In the genomic region with DNA sequence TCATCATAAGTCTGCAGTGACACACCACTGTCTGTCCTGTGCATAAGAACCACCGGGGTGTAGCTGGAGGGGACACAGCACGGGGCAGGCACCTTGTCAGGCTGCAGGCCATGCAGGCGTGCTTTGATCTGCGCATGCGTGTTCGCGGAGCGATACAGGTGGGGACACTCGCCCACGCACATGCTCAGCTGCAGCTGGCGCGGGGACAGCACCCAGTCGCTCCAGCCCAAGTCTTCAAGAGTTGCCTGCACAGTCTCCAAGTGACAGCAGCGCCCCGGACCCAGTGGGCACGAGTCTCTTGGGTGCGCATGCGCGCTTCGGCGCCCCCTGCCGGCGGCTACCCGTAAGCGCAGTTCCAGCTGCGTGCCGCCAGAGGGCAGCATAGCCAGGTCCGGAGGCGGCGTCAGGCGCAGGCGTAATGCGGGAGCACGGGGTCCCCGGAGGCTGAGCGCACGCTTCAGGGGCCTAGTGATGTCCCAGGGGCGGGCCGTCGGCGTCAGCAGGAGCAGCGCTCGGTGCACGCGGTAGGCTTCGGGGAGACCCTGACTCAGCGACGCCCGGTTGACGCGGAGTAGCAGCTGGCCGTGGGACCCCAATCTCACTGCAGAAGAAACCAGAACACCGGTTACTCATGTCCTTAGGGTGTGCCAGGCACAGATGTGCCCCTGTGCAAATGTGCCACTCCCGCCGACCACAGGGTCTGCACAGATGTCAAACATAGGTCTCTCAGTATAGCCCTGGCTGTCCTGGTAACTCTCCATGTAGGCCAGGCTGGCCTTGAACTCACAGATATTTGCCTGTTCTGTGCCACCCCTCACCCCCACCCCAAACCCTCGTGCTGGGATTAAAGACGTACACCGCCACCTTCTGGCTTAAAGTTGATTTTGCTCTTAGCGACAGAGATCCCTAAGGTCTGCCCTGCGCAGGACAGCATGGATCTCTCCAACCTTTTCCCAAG, we compare ENCODE assay signal across 8 mouse cellular contexts. TPM values are rescaled to one million over a fixed set of nuclear protein-coding genes. Genes with fewer than 3 reads are reported as not detected.
DNase-seq lines count a peak whose midpoint lies in the region; ATAC-seq and TF ChIP-seq lines count a peak whose summit lies in the region.

No protein-coding gene starts in this region.

- H3K36me3 ChIP-seq in G1E (replicated peaks) = no peaks in the 10 kb centered on the region
- H3K36me3 ChIP-seq in forebrain, postnatal 0 days (ENCODE audit: insufficient read depth) = no peaks in the 10 kb centered on the region
- H3K36me3 ChIP-seq in lung, embryonic 15.5 days = no peaks in the 10 kb centered on the region

- peak overlapping the region; percentile 76 for H3K4me3 ChIP-seq in G1E (ENCODE audit: low read depth, low read length)
- H3K4me3 ChIP-seq in cerebellum, adult 2 months (replicated peaks; ENCODE audit: insufficient read depth, low read depth, low read length) = peak overlapping the region; percentile 65
- H3K4me3 ChIP-seq in forebrain, postnatal 0 days (ENCODE audit: low read depth, low read length) = peak overlapping the region; percentile 40
- peak overlapping the region; percentile 49 for H3K4me3 ChIP-seq in lung, embryonic 15.5 days
- H3K4me3 ChIP-seq in olfactory bulb, adult 2 months (ENCODE audit: insufficient read depth, low read depth, low read length) = peak overlapping the region; percentile 67

- peak; percentile 60 for ATAC-seq in G1E (ENCODE audit: extremely low read depth, insufficient number of reproducible peaks, low FRiP score, poor library complexity, severe bottlenecking)
- peak; percentile 97 for ATAC-seq in forebrain, postnatal 0 days
- peak; percentile 89 for ATAC-seq in lung, embryonic 15.5 days (ENCODE audit: borderline replicate concordance, extremely low read depth, low FRiP score, low TSS enrichment)

- H3K27ac ChIP-seq in cerebellum, adult 2 months (ENCODE audit: insufficient read depth, low read length) = peak overlapping the region; percentile 52
- peak overlapping the region; percentile 74 for H3K27ac ChIP-seq in forebrain, postnatal 0 days (ENCODE audit: low read depth, low read length)
- peak overlapping the region; percentile 25; the same call in 1 of the 2 replicates for H3K27ac ChIP-seq in lung, embryonic 15.5 days
- H3K27ac ChIP-seq in olfactory bulb, adult 2 months (ENCODE audit: insufficient read depth, low read depth, low read length) = peak overlapping the region; percentile 95

- DNase-seq in G1E (ENCODE audit: low spot score) = peak; percentile 76
- peak; percentile 88 to 96 for DNase-seq in cerebellum, adult 2 months
- peak; percentile 95 for DNase-seq in forebrain, postnatal 0 days
- peak; percentile 90 for DNase-seq in heart, postnatal 4 days
- DNase-seq in layer of hippocampus, adult 9-10 months (ENCODE audit: low spot score) = peak; percentile 89
- DNase-seq in thymus, adult 18-20 months = peak; percentile 85 to 90

- peaks cover 15% of the 10 kb centered on the region for H3K9me3 ChIP-seq in G1E (replicated peaks)
- H3K9me3 ChIP-seq in forebrain, postnatal 0 days (ENCODE audit: low read length) = no peaks in the 10 kb centered on the region
- H3K9me3 ChIP-seq in lung, embryonic 15.5 days = no peaks in the 10 kb centered on the region

- peaks cover 43% of the 10 kb centered on the region for H3K4me1 ChIP-seq in G1E (ENCODE audit: insufficient read depth, low read depth, low read length)
- H3K4me1 ChIP-seq in cerebellum, adult 2 months (ENCODE audit: control insufficient read depth, insufficient read depth, low read length) = no peaks in the 10 kb centered on the region
- 0 out of 2 replicates have a peak, but pooled peaks cover 3% of the 10 kb centered on the region for H3K4me1 ChIP-seq in forebrain, postnatal 0 days (ENCODE audit: insufficient read depth)
- H3K4me1 ChIP-seq in lung, embryonic 15.5 days = peaks cover 42% of the 10 kb centered on the region
- H3K4me1 ChIP-seq in olfactory bulb, adult 2 months (ENCODE audit: control insufficient read depth, insufficient read depth, low read length) = peaks cover 24% of the 10 kb centered on the region

- TF ChIP-seq CTCF in G1E (IDR thresholded peaks at IDR 0.05; ENCODE audit: low read depth, low read length) = peak; percentile 99
- TF ChIP-seq CTCF in cerebellum, adult 2 months (IDR thresholded peaks at IDR 0.05; ENCODE audit: borderline replicate concordance, insufficient read depth, low read depth, low read length) = peak; percentile 100
- peak; percentile 100 for TF ChIP-seq CTCF in forebrain, postnatal 0 days (IDR thresholded peaks at IDR 0.05; ENCODE audit: low read depth)
- peak; percentile 100 for TF ChIP-seq CTCF in olfactory bulb, adult 2 months (IDR thresholded peaks at IDR 0.05; ENCODE audit: insufficient read depth, low read depth, low read length)

- peak overlapping the region; percentile 60 for H3K4me2 ChIP-seq in forebrain, postnatal 0 days (ENCODE audit: low read depth)
- H3K4me2 ChIP-seq in lung, embryonic 15.5 days = peak overlapping the region; percentile 81

- TF ChIP-seq POLR2A in cerebellum, adult 2 months (IDR thresholded peaks at IDR 0.05; ENCODE audit: borderline replicate concordance, insufficient read depth, low read length) = peak; percentile 65
- peak; percentile 33 for TF ChIP-seq POLR2A in olfactory bulb, adult 2 months (IDR thresholded peaks at IDR 0.05; ENCODE audit: insufficient read depth, low read depth, low read length)

- 1% methylated on average over 60 of the region's 60 CpGs for WGBS in cerebellum, adult 2 months
- WGBS in forebrain, postnatal 0 days = 2% methylated on average over 60 of the region's 60 CpGs
- WGBS in lung, embryonic 15.5 days = 3% methylated on average over 60 of the region's 60 CpGs
- 1% methylated on average over 60 of the region's 60 CpGs for WGBS in olfactory bulb, adult 2 months

- peak overlapping the region; percentile 53 for H3K9ac ChIP-seq in forebrain, postnatal 0 days
- H3K9ac ChIP-seq in lung, embryonic 15.5 days = peak overlapping the region; percentile 34

- H3K27me3 ChIP-seq in G1E (ENCODE audit: insufficient read depth, low read length) = no peaks in the 10 kb centered on the region
- H3K27me3 ChIP-seq in cerebellum, adult 2 months (ENCODE audit: control insufficient read depth, insufficient read depth, low read length) = no peaks in the 10 kb centered on the region
- no peaks in the 10 kb centered on the region; the same call in 1 of the 2 replicates for H3K27me3 ChIP-seq in forebrain, postnatal 0 days (ENCODE audit: insufficient read depth, low read length)
- H3K27me3 ChIP-seq in lung, embryonic 15.5 days = 0 out of 2 replicates have a peak, but pooled peaks cover 3% of the 10 kb centered on the region

RNA-seq across cellular contexts. Expression of gene Gdf15, which starts 2.4 kb away (rescaled TPM):
- total RNA-seq in G1E (2014; fragmentation: Nextera tagmentation) (not detected in 2 replicates), G1E (2017) (not detected in 2 replicates)
- 0.03 and 0.06 TPM in 2 replicates for polyA plus RNA-seq in G1E (2012)
- polyA plus RNA-seq in cerebellum, adult 2 months (2012; rRNA removed) = 0.28 and 0.51 TPM in 2 replicates
- 0.90 TPM in 1 of 2 replicates, not detected in the other for total RNA-seq in forebrain, postnatal 0 days (2014; rRNA removed)
- 0.18 and 0.26 TPM in 2 replicates for polyA plus RNA-seq in forebrain, postnatal 0 days (2015; fragmentation: Nextera tagmentation; extraction: Ambion mirVana)
- total RNA-seq in heart, postnatal 4 days (2021) = 1 to 10 TPM; 2.7 to 3.5 TPM
- 0.31 and 0.45 TPM in 2 replicates for polyA plus RNA-seq in lung, embryonic 15.5 days (2015; fragmentation: Nextera tagmentation; extraction: Ambion mirVana)
- polyA plus RNA-seq in olfactory bulb, adult 2 months (2012; ENCODE audit: insufficient read depth, insufficient read length, low replicate concordance, missing spikeins) = not detected in 2 replicates

RNA-seq across cellular contexts. Expression of gene Lrrc25, which starts 13.9 kb away (rescaled TPM):
- 1.3 and 2.6 TPM in 2 replicates for total RNA-seq in G1E (2014; fragmentation: Nextera tagmentation)
- total RNA-seq in G1E (2017) = 1.2 and 1.6 TPM in 2 replicates
- 1.6 and 1.7 TPM in 2 replicates for polyA plus RNA-seq in G1E (2012)
- 0.30 and 0.33 TPM in 2 replicates for polyA plus RNA-seq in cerebellum, adult 2 months (2012; rRNA removed)
- total RNA-seq in forebrain, postnatal 0 days (2014; rRNA removed) = 1.4 and 2.8 TPM in 2 replicates
- 1.2 TPM in 2 replicates for polyA plus RNA-seq in forebrain, postnatal 0 days (2015; fragmentation: Nextera tagmentation; extraction: Ambion mirVana)
- total RNA-seq in heart, postnatal 4 days (2021) = 1 to 10 TPM; 1.1 to 1.5 TPM
- 1.9 and 2.5 TPM in 2 replicates for polyA plus RNA-seq in lung, embryonic 15.5 days (2015; fragmentation: Nextera tagmentation; extraction: Ambion mirVana)
- not detected in 2 replicates for polyA plus RNA-seq in olfactory bulb, adult 2 months (2012; ENCODE audit: insufficient read depth, insufficient read length, low replicate concordance, missing spikeins)

RNA-seq across cellular contexts. Expression of gene Ssbp4, which starts 21.2 kb away (rescaled TPM):
- total RNA-seq in G1E (2014; fragmentation: Nextera tagmentation) = 21.7 and 31.0 TPM in 2 replicates
- total RNA-seq in G1E (2017) = 51.7 and 114 TPM in 2 replicates
- 606 and 1,025 TPM in 2 replicates for polyA plus RNA-seq in G1E (2012)
- polyA plus RNA-seq in cerebellum, adult 2 months (2012; rRNA removed) = 172 and 181 TPM in 2 replicates
- 197 and 249 TPM in 2 replicates for total RNA-seq in forebrain, postnatal 0 days (2014; rRNA removed)
- 204 and 221 TPM in 2 replicates for polyA plus RNA-seq in forebrain, postnatal 0 days (2015; fragmentation: Nextera tagmentation; extraction: Ambion mirVana)
- 10 to 100 TPM; 73.8 to 78.5 TPM for total RNA-seq in heart, postnatal 4 days (2021)
- 111 and 122 TPM in 2 replicates for polyA plus RNA-seq in lung, embryonic 15.5 days (2015; fragmentation: Nextera tagmentation; extraction: Ambion mirVana)
- not detected in 2 replicates for polyA plus RNA-seq in olfactory bulb, adult 2 months (2012; ENCODE audit: insufficient read depth, insufficient read length, low replicate concordance, missing spikeins)

RNA-seq across cellular contexts. Expression of gene Pgpep1, which starts 30.3 kb away (rescaled TPM):
- total RNA-seq in G1E (2014; fragmentation: Nextera tagmentation) (16.6 and 23.1 TPM in 2 replicates), G1E (2017) (9.4 and 9.5 TPM in 2 replicates)
- 3.1 and 3.3 TPM in 2 replicates for polyA plus RNA-seq in G1E (2012)
- 28.3 and 32.5 TPM in 2 replicates for polyA plus RNA-seq in cerebellum, adult 2 months (2012; rRNA removed)
- 22.1 and 23.8 TPM in 2 replicates for total RNA-seq in forebrain, postnatal 0 days (2014; rRNA removed)
- 22.1 and 26.1 TPM in 2 replicates for polyA plus RNA-seq in forebrain, postnatal 0 days (2015; fragmentation: Nextera tagmentation; extraction: Ambion mirVana)
- 10 to 100 TPM; 32.2 to 38.4 TPM for total RNA-seq in heart, postnatal 4 days (2021)
- 38.5 and 47.7 TPM in 2 replicates for polyA plus RNA-seq in lung, embryonic 15.5 days (2015; fragmentation: Nextera tagmentation; extraction: Ambion mirVana)
- not detected in 2 replicates for polyA plus RNA-seq in olfactory bulb, adult 2 months (2012; ENCODE audit: insufficient read depth, insufficient read length, low replicate concordance, missing spikeins)

RNA-seq across cellular contexts. Expression of gene Isyna1, which starts 35.7 kb away (rescaled TPM):
- total RNA-seq in G1E (2014; fragmentation: Nextera tagmentation) (22.9 and 24.4 TPM in 2 replicates), G1E (2017) (35.8 and 36.8 TPM in 2 replicates)
- polyA plus RNA-seq in G1E (2012) = 141 and 157 TPM in 2 replicates
- 55.3 and 61.4 TPM in 2 replicates for polyA plus RNA-seq in cerebellum, adult 2 months (2012; rRNA removed)
- total RNA-seq in forebrain, postnatal 0 days (2014; rRNA removed) = 127 and 136 TPM in 2 replicates
- 93.3 and 106 TPM in 2 replicates for polyA plus RNA-seq in forebrain, postnatal 0 days (2015; fragmentation: Nextera tagmentation; extraction: Ambion mirVana)
- 10 to 100 TPM; 38.9 to 41.6 TPM for total RNA-seq in heart, postnatal 4 days (2021)
- 134 TPM in 2 replicates for polyA plus RNA-seq in lung, embryonic 15.5 days (2015; fragmentation: Nextera tagmentation; extraction: Ambion mirVana)
- not detected in 2 replicates for polyA plus RNA-seq in olfactory bulb, adult 2 months (2012; ENCODE audit: insufficient read depth, insufficient read length, low replicate concordance, missing spikeins)

Comparison
In these comparisons a context has a peak if more than half of its experiments do, and no peak if none do; other contexts are left out.
1. Peak in every context shown above with its lines: DNase-seq, ATAC-seq, H3K4me3 ChIP-seq and H3K27ac ChIP-seq.
2. H3K27ac ChIP-seq: peak in every context shown above with its lines; median percentile 95 in olfactory bulb, adult 2 months; 74 in forebrain, postnatal 0 days; 52 in cerebellum, adult 2 months; 25 in lung, embryonic 15.5 days.